Mouse (Mus musculus): ENCODE results near the gene Psmd4.

DNA sequence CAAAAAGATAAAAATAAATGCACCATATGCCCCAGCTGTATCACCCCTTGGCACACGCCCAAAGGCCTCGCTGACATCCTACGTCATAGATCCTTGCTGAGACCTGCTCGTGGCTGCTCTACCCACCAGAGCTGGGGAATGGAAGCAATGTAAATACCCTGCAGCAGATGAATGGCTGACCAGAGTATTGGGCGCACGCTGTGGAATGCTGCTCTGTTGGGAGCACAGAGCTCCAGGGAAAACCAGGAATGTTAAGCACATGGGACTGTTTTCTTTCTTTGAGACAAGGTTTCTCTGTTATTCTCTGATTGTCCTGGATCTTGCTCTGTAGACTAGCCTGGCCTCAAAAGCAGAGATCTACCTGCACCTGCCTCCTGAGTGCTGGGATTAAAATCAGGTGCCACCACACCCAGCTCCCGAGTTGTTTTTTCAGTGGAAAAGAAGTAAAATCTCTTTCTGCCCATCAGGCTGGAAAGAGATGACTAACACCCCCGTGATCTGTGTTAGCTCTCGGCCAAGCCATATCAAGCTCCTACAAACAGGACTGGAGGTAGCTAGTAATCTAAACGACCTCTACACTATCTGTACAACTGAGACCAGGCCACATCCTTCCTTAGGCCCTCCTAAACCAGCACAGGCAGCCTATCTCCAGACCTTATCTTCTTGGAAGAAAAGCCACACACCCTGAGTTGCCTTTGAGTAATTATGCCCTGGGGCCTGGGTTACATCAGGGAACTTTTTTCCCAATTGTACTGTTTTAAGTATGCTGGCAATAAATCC, 12.3 kb upstream of the Psmd4 start:
- TF ChIP-seq POLR2A (IDR thresholded peaks at IDR 0.05; ENCODE audit: borderline replicate concordance, extremely low read depth, low read depth, low read length) (no peak), CTCF (IDR thresholded peaks at IDR 0.05; ENCODE audit: insufficient read depth, low read length) (no peak)
